Mouse (Mus musculus) cerebellum, postnatal 25 days (tissue): ENCODE measurements around the gene 4930555G01Rik.
"Not testable (repeated sequence)": the region's sequence is repeated elsewhere in the genome, so short reads cannot be mapped to it uniquely, and the experiment has no call there.

Experiments
- DNase-seq, 2 experiments: peaks; one replicate each; pipeline ENCODE4 v3.0.0; 2021; ENCODE audit warnings: mixed read lengths in 2 of 2

The 4930555G01Rik gene

DNA sequence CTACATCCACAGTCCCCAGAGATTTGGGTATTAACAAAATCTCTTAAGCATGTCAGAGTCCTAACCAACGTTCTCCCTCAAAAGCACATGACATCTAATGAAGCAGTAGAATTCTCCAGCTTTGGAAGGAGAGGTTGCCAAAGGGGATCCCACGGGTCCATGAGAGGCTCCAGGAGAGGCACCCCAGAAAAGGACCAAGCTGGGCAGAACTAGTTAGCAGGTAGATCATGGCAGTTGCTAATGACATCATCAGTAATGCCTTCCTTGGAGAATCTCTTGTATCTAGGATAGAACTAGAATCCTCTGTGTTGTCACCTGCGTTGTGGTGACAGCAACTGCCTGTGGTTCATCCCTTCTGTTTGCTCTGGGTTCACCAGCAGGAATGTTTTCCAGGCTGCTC is at the start of gene 4930555G01Rik:
Gene 4930555G01Rik, plus strand, starts transcription at position 301 of the 400 bp plus-strand sequence.
- DNase-seq: not testable (repeated sequence)

DNA sequence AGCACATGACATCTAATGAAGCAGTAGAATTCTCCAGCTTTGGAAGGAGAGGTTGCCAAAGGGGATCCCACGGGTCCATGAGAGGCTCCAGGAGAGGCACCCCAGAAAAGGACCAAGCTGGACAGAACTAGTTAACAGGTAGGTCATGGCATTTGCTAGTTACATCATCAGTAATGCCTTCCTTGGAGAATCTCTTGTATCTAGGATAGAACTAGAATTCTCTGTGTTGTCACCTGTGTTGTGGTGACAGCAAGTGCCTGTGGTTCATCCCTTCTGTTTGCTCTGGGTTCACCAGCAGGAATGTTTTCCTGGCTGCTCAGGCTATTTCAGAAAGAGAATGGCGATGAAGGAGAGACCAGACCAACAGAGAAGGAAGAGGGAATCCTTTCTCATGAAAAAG is 34.8 kb upstream of the 4930555G01Rik start, which contains the start of gene Gm3298:
Gene Gm3298, plus strand, starts transcription at position 301 of the 400 bp plus-strand sequence.
- DNase-seq: not testable (repeated sequence)

DNA sequence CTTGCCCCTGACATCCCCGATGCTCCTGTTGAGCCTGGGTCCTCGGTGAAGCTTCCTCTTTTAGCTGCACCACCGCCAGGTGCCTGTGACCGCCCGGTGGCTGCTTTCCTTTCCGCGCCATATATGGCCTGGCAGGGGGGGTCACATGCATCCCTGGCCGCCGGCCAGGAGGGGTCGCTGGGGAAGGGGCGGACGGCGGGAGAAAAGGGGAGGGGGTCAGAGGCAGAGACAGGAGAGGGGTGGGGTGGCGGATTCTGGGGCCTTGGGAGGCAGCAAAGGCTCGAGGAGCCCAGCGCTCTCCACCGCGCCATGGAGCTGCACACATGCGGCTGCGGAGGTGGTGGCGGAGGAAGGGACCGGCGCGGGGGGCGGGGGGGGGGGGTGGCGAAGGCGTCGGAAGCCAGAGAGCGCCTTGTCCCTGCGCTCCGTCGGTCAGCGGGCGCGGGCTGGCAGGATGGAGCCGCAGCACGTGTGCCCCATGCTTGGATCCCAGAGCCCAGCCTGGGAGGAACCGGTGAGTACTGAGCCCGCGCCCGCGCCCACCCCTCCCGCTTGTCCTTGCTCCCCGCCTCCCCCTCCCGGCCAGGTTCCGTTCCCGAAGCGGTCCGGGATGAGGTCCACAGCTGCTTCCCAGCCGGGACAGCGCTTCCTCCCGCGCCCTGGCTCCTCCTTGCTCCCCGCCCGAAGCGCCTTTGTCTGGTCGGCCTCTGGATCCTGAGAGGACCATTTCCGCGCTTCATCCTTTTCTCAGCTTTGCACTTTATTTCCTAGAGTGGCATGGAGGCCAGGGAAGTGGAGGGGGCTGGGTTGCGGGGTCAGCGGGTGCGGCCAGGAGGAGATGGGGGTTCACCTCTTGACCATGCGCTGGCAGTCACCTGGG is 20.4 kb downstream of the 4930555G01Rik start, which contains the start of gene Gm8281:
Gene Gm8281, plus strand, starts transcription at position 430 of the 880 bp plus-strand sequence.
- DNase-seq: peak; percentile 3
